Mouse (Mus musculus) kidney, embryonic 16.5 days (tissue): ENCODE measurements around the gene Oosp3. TPM values are rescaled to one million over a fixed set of nuclear protein-coding genes. Genes with fewer than 3 reads are reported as not detected.

Experiments
- ATAC-seq: fragments of 200-750 bp; cut with Nextera tagmentation; 2 replicates; pipeline ENCODE4 v1.8.0; 2017; ENCODE audit warnings: moderate TSS enrichment; ENCODE audit not compliant: low FRiP score, low TSS enrichment
- H3K27ac ChIP-seq: fragments of 300-500 bp; sonication (generic); 2 replicates; pipeline ENCODE4 v1.5.1; 2014; ENCODE audit warnings: low read length
- H3K27me3 ChIP-seq: fragments of 300-500 bp; sonication (generic); 2 replicates; pipeline ENCODE4 v1.6.1; 2014; ENCODE audit warnings: low read length, control low read depth, mixed read lengths; ENCODE audit not compliant: insufficient read depth
- H3K36me3 ChIP-seq: fragments of 300-500 bp; sonication (generic); 2 replicates; pipeline ENCODE4 v1.6.1; 2014; ENCODE audit warnings: low read length, control low read depth, mixed read lengths; ENCODE audit not compliant: insufficient read depth
- H3K4me1 ChIP-seq: fragments of 300-500 bp; sonication (generic); 2 replicates; pipeline ENCODE4 v1.6.1; 2014; ENCODE audit warnings: low read length, control low read depth, mixed read lengths; ENCODE audit not compliant: insufficient read depth
- H3K4me2 ChIP-seq: fragments of 300-500 bp; sonication (generic); replicated peaks from 2 replicates; pipeline ENCODE4 v1.6.1; 2014; ENCODE audit warnings: low read depth, low read length
- H3K4me3 ChIP-seq: fragments of 300-500 bp; sonication (generic); 2 replicates; pipeline ENCODE4 v1.5.1; 2014; ENCODE audit warnings: mild to moderate bottlenecking, low read length
- H3K9ac ChIP-seq: fragments of 300-500 bp; sonication (generic); replicated peaks from 2 replicates; pipeline ENCODE4 v1.6.1; 2014; ENCODE audit warnings: low read length
- H3K9me3 ChIP-seq: fragments of 300-500 bp; sonication (generic); 2 replicates; pipeline ENCODE4 v1.6.1; 2016; ENCODE audit warnings: low read length, control low read depth
- WGBS: fragments of 180-500 bp; shearing (Covaris S2); extraction: QIAGEN DNeasy Blood & Tissue Kit; methylation state at CpG from one replicate; pipeline ENCODE4 v1.1.7; 2014; 5-methylcytosine and 5-hydroxymethylcytosine counted together
- polyA plus RNA-seq: library from polyadenylated mRNA; unstranded; fragments of >200 nt; fragmentation: Nextera tagmentation; extraction: Ambion mirVana; gene quantifications from 2 replicates; pipeline ENCODE4 v1.2.1, GENCODE M21; 2015

Gene Oosp3
- polyA plus RNA-seq, result not detected in 2 replicates

DNA sequence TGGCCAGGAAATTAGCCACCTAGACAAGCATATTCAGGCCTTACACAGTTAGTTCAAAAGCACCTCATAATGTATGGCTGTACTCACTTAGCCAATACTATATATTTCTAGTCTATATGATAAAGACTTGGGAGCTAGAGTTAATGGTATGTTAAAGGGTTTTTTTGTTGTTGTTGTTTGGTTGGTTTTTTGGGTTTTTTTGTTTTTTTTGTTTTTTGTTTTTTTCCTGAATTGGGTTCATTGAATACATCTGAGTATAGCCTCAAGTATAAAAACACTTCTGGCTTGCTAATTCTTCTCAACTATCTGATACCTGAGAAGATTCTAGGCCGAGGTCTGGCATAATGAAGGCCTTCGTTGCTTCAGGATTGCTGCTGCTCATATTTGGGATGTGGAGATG, at the start of gene Oosp3:
Oosp3 (plus strand) TSS at position 301 of the 400 bp plus-strand sequence.
- no peaks in the 10 kb centered on the region for H3K36me3 ChIP-seq
- no peaks in the 10 kb centered on the region for H3K27me3 ChIP-seq
- H3K9me3 ChIP-seq, result no peaks in the 10 kb centered on the region
- no peak within 1 kb of the TSS for H3K4me3 ChIP-seq
- H3K4me2 ChIP-seq, result no peak within 1 kb of the TSS
- H3K27ac ChIP-seq, result no peak within 1 kb of the TSS
- WGBS, result 91% methylated on average over 2 of the region's 2 CpGs
- no peak for ATAC-seq
- no peak within 1 kb of the TSS for H3K9ac ChIP-seq
- no peaks in the 10 kb centered on the region for H3K4me1 ChIP-seq

DNA sequence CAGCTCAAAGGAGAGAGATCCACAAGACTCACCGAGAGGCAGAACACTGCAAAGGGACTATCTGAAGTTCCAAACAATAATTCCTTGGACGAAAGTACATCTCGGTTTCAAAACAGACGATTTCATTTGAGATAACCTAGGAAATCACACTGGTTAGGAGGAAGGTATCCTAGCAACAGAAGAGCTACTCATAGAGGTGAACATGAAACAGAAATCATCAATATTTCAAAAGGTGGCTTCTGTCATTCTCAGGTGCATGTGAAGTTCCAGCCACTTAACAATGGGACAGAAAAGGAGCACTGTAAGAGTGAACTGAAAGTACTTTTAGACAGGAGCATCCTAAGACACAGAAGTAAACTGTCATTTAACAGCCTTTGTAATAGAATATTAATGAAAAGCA, 47.3 kb upstream of the Oosp3 start:
- no peaks in the 10 kb centered on the region for H3K36me3 ChIP-seq

DNA sequence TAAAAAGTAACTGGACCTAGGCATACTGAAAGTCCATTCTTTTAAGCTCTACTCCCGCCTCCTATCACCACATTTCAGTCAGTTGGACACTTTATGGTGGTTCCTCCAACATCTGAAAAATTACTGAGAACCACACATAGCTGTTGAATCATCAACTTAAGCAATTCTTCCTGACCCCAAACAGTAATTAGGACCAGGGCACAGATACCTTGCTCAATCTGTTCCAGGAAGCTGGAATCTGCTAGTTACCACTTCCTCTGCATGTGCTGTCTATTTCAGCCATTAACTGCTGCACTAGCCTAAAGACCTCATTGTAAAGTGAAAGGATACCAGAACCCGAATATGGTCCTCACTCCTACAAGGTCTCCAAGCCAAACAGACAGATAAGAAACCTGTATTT, 37.7 kb upstream of the Oosp3 start:
- H3K27me3 ChIP-seq, result no peaks in the 10 kb centered on the region
- no peaks in the 10 kb centered on the region for H3K4me1 ChIP-seq
- no peak overlapping the region for H3K4me2 ChIP-seq
- no peak overlapping the region for H3K27ac ChIP-seq
- no peaks in the 10 kb centered on the region for H3K36me3 ChIP-seq
- no peak overlapping the region for H3K9ac ChIP-seq
- no peak for ATAC-seq
- no peak overlapping the region for H3K4me3 ChIP-seq
- no peaks in the 10 kb centered on the region for H3K9me3 ChIP-seq
- 76% methylated on average over 2 of the region's 2 CpGs for WGBS

More for the DNA sequence above, 47.3 kb upstream of the Oosp3 start:
- 82% methylated on average over 4 of the region's 4 CpGs for WGBS
- H3K4me1 ChIP-seq, result no peaks in the 10 kb centered on the region
- H3K27me3 ChIP-seq, result no peaks in the 10 kb centered on the region
- H3K4me2 ChIP-seq, result no peak overlapping the region
- ATAC-seq, result no peak
- no peaks in the 10 kb centered on the region for H3K9me3 ChIP-seq
- no peak overlapping the region for H3K4me3 ChIP-seq
- no peak overlapping the region for H3K9ac ChIP-seq
- H3K27ac ChIP-seq, result no peak overlapping the region

DNA sequence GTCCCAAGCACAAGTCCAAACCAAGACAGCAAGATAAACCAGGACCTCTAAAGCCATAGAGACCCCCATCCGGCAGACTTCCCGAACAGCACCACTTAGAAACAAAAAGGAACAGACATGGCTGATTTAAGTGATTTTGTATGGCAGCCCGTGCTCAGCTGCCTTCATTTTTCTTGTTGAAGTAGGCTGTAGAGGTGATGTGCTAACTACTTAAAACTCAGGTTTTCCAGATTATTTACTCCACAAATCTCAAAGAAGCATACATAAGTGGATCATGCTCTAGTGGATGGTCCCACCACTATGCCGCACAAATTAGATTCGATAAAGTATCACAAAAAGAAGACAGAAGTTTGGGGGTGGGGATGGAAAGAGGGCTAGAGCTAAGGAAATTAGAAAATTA, 36.4 kb upstream of the Oosp3 start, which contains the start of gene Oosp2:
Oosp2 (minus strand) TSS at position 101 of the 400 bp plus-strand sequence.
- H3K4me3 ChIP-seq, result no peak within 1 kb of the TSS
- H3K9ac ChIP-seq, result no peak within 1 kb of the TSS
- H3K4me2 ChIP-seq, result no peak within 1 kb of the TSS
- H3K27me3 ChIP-seq, result no peaks in the 10 kb centered on the region
- no peaks in the 10 kb centered on the region for H3K4me1 ChIP-seq
- no peak for ATAC-seq
- WGBS, result 93% methylated on average over 5 of the region's 5 CpGs
- no peak within 1 kb of the TSS for H3K27ac ChIP-seq
- H3K36me3 ChIP-seq, result no peaks in the 10 kb centered on the region
- H3K9me3 ChIP-seq, result no peaks in the 10 kb centered on the region

DNA sequence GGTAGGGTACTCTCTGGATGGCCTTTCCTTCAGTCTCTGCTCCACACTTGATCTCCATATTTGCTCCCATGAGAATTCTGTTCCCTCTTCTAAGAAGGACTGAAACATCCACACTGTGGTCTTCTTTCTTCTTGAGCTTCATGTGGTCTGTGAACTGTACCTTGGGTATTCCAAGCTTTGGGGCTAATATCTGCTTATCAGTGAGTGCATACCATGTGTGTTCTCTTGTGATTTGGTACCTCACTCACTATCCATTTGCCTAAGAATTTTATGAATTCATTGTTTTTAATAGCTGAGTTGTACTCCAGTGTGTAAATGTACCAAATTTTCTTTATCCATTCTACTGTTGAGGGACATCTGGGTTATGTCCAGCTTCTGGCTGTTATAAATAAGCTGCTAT, 35.3 kb upstream of the Oosp3 start:
- Histone ChIP-seq H3K27me3 (no peaks in the 10 kb centered on the region), H3K4me1 (no peaks in the 10 kb centered on the region), H3K36me3 (no peaks in the 10 kb centered on the region), H3K4me3 (no peak overlapping the region), H3K27ac (no peak overlapping the region), H3K9ac (no peak overlapping the region), H3K4me2 (no peak overlapping the region), H3K9me3 (no peaks in the 10 kb centered on the region)
- ATAC-seq, result no peak

DNA sequence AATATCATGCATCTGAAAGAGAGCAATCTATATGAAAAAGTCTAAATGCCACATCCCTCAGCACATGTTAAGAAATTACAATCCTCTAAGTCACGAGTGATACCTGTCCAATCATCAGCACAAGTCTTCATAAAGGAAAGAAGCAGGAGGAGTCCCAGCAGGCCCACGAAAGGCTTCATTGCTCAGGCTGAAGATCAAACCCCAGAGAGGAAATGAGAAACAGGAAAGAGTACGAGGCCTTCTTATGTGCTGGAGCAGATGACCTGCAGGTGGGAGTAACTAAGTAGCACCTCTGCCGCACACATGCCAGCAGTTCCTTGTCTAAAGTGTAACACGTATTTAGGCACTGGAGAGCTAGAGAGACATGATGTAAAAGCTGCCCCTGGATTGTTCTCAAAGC, 6.0 kb upstream of the Oosp3 start, which contains the start of gene Oosp1:
Oosp1 (minus strand) TSS at position 312 of the 400 bp plus-strand sequence.
- no peaks in the 10 kb centered on the region for H3K36me3 ChIP-seq
- H3K27ac ChIP-seq, result no peak within 1 kb of the TSS
- no peak within 1 kb of the TSS for H3K9ac ChIP-seq
- no peak for ATAC-seq
- no peaks in the 10 kb centered on the region for H3K9me3 ChIP-seq
- 53% methylated on average over 5 of the region's 5 CpGs for WGBS
- no peaks in the 10 kb centered on the region for H3K4me1 ChIP-seq
- H3K4me2 ChIP-seq, result no peak within 1 kb of the TSS
- no peaks in the 10 kb centered on the region for H3K27me3 ChIP-seq
- H3K4me3 ChIP-seq, result no peak within 1 kb of the TSS

DNA sequence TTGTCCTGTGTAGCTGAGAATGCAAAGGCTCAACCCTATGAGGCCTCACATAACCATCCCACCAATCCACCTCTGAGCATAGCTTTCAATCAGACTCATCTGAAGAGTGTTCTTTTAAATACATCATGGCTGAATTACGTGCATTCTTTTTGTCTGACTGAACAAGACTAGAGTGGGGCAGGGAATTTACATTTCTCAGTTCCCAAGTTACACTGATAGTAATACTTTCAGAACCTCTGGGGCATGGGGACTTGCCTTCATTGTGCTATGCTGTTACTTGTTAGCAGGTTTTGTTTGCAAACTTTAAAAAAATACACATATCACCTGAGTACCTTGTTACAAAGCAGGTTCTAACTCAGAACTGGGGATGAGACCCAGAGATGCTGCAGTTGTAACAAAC, 5.4 kb upstream of the Oosp3 start:
- H3K4me1 ChIP-seq, result no peaks in the 10 kb centered on the region
- H3K9me3 ChIP-seq, result no peaks in the 10 kb centered on the region
- H3K36me3 ChIP-seq, result no peaks in the 10 kb centered on the region
- no peak overlapping the region for H3K9ac ChIP-seq
- H3K4me2 ChIP-seq, result no peak overlapping the region
- no peak for ATAC-seq
- no peak overlapping the region for H3K4me3 ChIP-seq
- WGBS, result 72% methylated on average over 1 of the region's 1 CpGs
- H3K27ac ChIP-seq, result no peak overlapping the region
- no peaks in the 10 kb centered on the region for H3K27me3 ChIP-seq

DNA sequence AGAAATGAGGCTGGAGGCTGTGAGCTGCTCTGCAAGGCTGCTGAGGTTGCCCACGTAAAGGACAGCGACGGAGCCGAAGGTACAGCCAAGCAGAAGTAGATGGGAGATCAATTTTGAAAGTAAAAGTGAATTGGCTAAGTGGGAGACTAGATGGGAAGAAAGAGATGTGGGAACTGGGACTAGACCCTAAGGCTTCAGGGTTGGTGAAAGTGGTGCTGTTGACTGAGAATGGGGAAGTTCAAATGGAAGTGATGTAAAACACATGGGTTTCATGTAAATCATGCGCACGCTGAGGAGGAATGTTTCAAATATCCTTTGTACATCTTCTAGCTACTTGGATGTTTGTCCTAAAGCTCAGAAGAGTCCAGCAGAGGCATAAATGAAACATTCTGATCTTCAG, 1.5 kb downstream of the Oosp3 start:
- no peaks in the 10 kb centered on the region for H3K9me3 ChIP-seq
- H3K27ac ChIP-seq, result no peak overlapping the region
- WGBS, result 92% methylated on average over 6 of the region's 6 CpGs

DNA sequence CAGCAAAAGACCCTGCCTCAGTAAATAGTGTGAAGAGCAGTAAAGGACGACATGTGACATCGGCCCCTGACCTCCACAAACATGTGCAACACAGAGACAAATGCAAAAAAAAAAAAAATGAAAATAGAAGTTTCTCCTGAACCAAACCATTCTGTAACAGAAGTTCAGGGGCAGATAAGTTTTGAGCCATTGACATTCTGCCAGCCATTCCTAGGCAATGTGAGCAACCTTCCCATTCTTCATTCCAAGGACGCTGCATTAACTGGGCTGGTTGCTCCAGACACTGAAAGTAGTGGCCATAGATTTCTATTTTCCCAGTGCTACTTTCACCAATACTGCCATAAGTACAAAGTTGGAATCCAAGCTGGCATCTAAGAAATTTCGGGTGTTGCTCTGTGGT, 15.6 kb downstream of the Oosp3 start:
- no peaks in the 10 kb centered on the region for H3K36me3 ChIP-seq
- WGBS, result 88% methylated on average over 4 of the region's 4 CpGs
- no peak overlapping the region for H3K4me3 ChIP-seq
- H3K9ac ChIP-seq, result no peak overlapping the region
- no peaks in the 10 kb centered on the region for H3K9me3 ChIP-seq
- no peak for ATAC-seq
- H3K4me2 ChIP-seq, result no peak overlapping the region
- H3K27ac ChIP-seq, result no peak overlapping the region
- H3K4me1 ChIP-seq, result no peaks in the 10 kb centered on the region
- no peaks in the 10 kb centered on the region for H3K27me3 ChIP-seq

More for the DNA sequence above, 1.5 kb downstream of the Oosp3 start:
- no peak for ATAC-seq
- Histone ChIP-seq H3K4me3 (no peak overlapping the region), H3K27me3 (no peaks in the 10 kb centered on the region), H3K4me1 (no peaks in the 10 kb centered on the region), H3K4me2 (no peak overlapping the region), H3K9ac (no peak overlapping the region), H3K36me3 (no peaks in the 10 kb centered on the region)

DNA sequence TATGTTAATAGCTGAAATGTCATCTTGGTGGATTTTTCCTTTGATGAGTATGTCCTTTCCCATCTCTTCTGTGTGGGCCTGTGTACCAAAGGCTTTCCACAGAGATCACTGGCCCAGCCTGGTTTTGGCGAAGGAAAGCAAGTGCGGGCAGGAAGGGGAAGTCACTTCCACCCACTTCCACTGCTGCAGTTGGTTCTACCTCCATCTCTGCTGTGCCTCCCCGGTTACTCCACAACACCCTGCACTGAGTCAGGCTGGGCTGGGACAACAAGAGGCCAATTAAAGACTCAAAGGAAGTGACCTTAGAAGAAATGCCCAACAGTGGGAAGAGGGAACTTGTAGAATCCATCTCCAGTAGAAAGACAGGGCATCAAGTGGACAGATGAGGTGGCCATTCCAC, 23.2 kb downstream of the Oosp3 start:
- Histone ChIP-seq H3K27ac (no peak overlapping the region), H3K4me1 (no peaks in the 10 kb centered on the region), H3K4me2 (no peak overlapping the region), H3K4me3 (no peak overlapping the region), H3K36me3 (no peaks in the 10 kb centered on the region), H3K9ac (no peak overlapping the region), H3K27me3 (no peaks in the 10 kb centered on the region), H3K9me3 (no peaks in the 10 kb centered on the region)
- no peak for ATAC-seq
- WGBS, result 93% methylated on average over 3 of the region's 3 CpGs
